Mouse (Mus musculus): ENCODE measurements at regions not wholly inside any gene's neighbourhood (a gene's known extent, or its start where the extent isn't known, plus 50 kb on each side); places are given as distances from the start of the nearest gene placed in this dataset.

GRCm38 (mm10) chr3:53324386-53324785, 138.7 kb downstream of the Nhlrc3 start:
- no peak for ATAC-seq (ENCODE audit: low FRiP score, low TSS enrichment)

DNA sequence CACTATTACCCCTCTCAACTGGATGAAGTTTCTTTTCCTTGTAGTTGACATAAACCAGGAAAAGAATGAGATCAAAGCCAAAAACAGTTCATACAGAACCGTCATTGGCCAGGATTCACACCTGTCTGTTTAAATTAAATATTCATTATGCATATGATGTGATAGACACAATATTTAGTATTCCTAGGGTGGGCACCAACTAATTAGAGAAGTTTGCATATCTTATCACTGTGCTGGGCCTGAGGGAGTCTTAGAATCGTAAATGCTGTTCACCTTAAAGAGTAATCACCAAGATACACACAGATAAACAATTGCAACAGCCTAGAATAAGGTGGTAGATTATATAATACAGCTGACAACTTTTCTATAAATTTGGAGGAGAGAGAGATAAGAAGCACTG, 147.7 kb downstream of the Nhlrc3 start:
- Histone ChIP-seq H3K36me3 (ENCODE audit: control insufficient read depth, insufficient read depth, low read length) (no peaks in the 10 kb centered on the region), H3K9me3 (ENCODE audit: control insufficient read depth, low read length) (no peaks in the 10 kb centered on the region), H3K4me3 (replicated peaks; ENCODE audit: low read depth, low read length) (no peak overlapping the region), H3K4me2 (ENCODE audit: low read length) (no peak overlapping the region), H3K27me3 (ENCODE audit: control insufficient read depth, insufficient read depth, low read length) (no peaks in the 10 kb centered on the region), H3K27ac (replicated peaks; ENCODE audit: low read depth, low read length) (no peak overlapping the region), H3K9ac (replicated peaks; ENCODE audit: low read length) (no peak overlapping the region), H3K4me1 (ENCODE audit: control insufficient read depth, insufficient read depth, low read length) (no peaks in the 10 kb centered on the region)
- DNase-seq (no peak), ATAC-seq (ENCODE audit: low FRiP score, low TSS enrichment) (no peak)
- WGBS = 76% methylated on average over 2 of the region's 2 CpGs

More at GRCm38 (mm10) chr3:53324386-53324785, 138.7 kb downstream of the Nhlrc3 start:
- Histone ChIP-seq H3K27ac (replicated peaks; ENCODE audit: low read depth, low read length) (peak overlapping the region; percentile 41; the same call in 1 of the 2 replicates), H3K4me2 (ENCODE audit: low read length) (peak overlapping the region; percentile 32), H3K9ac (replicated peaks; ENCODE audit: low read length) (no peak overlapping the region), H3K4me3 (replicated peaks; ENCODE audit: low read depth, low read length) (no peak overlapping the region), H3K9me3 (ENCODE audit: control insufficient read depth, low read length) (no peaks in the 10 kb centered on the region), H3K36me3 (ENCODE audit: control insufficient read depth, insufficient read depth, low read length) (no peaks in the 10 kb centered on the region), H3K4me1 (ENCODE audit: control insufficient read depth, insufficient read depth, low read length) (peaks cover 28% of the 10 kb centered on the region), H3K27me3 (ENCODE audit: control insufficient read depth, insufficient read depth, low read length) (no peaks in the 10 kb centered on the region)
- DNase-seq = peak; percentile 80
- WGBS = 30% methylated on average over 13 of the region's 13 CpGs

Data from midbrain, embryonic 14.5 days (tissue).